Mouse (Mus musculus) embryonic stem cell, embryonic (primary cell): ENCODE measurements around the gene Snx27.

ENCODE experiments used
- CTCF ChIA-PET, 4 experiments: fragments of 300-600 bp in 2 of 4; fragments of 350-600 bp in 2 of 4; sonication (Branson Sonifier 250); formaldehyde crosslinking; loops; one replicate each; lab custom pipeline; 2022; ENCODE audit warnings: inconsistent platforms in 2 of 4; lab: Charles Lee
- POLR2A ChIA-PET, 4 experiments: fragments of 300-600 bp in 2 of 4; fragments of 350-600 bp in 2 of 4; sonication (Branson Sonifier 250); formaldehyde crosslinking; loops; one replicate each; lab custom pipeline; 2022; ENCODE audit warnings: antibody characterized with exemption in 4 of 4, inconsistent platforms in 1 of 4; lab: Charles Lee

Gene Snx27

DNA sequence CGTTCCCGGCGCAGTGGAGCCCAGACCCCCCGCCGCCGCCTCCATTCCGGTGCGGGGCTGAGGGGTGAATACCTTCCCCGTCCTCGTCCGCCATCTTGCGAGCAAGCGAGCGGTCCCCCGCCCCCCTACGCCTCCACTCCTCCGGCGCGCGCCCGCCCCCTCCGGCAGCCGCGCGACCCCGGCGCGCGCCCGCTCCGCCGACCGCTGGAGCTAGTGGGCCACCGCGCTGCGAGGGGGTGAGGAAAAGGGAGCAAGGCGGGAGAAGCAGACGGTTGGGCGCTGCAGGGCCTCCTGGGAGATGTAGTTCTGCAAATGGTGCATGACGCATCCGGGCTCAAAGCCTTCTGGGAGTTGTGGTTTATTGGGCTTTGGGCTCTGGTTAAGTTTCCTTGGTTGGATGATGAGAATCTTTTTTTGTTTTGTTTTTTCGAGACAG is at the start of gene Snx27:
Gene Snx27, minus strand, starts transcription at position 261 of the 436 bp plus-strand sequence.
- CTCF ChIA-PET, result interaction anchor here in 3 of 4 experiments (0.7 to 2.0 kb wide), 7 partner anchors 8 to 306 kb away, joined by 3 to 6 read pairs (median 3); no protein-coding TSS in a partner anchor
- POLR2A ChIA-PET, result interaction anchor here in 3 of 4 experiments (0.6 to 15.0 kb wide), 27 partner anchors 8 to 460 kb away, joined by 3 to 183 read pairs (median 4); partner anchors contain the start of genes Cgn (in 1 of the 3) and Psmd4 (in 1 of the 3)

DNA sequence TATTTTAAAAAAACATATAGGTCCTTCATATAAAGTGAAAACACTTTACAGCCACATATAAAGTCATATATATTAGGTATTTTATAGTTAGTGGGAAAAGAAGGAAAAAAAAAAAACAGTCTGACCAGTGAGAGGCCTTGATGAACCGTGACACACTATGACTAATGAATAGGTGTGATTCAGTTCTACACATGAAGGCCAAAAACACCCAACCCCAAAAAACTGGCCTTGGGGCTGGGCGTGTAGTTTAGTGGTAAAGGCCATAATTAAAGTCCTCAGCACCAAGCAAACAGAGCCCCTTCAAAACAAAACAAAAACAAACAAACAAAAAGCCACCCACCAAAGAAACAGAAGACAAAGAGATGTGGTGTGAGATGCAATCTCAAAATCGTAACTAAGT is 47.4 kb upstream of the Snx27 start:
- CTCF ChIA-PET, result no interaction called here
- POLR2A ChIA-PET, result no interaction called here

DNA sequence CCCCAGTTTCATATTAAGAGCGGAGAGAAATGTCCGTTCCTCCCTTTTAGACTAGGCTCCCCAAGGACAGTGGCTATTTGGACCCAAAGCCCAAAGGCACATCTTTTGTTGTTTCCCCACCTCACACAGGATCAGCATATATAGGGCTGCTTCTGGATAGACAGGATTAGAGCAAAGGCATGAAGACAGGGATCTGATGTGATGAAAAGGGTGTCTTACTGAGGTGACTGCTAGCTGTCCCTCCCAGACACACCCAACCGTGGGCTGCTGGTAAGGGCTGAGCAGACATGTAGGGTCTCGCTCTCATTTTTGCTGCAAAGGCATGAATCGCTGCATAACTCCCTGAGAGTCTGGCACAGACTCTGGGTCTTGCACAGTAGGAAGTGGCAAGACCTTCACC is 46.2 kb upstream of the Snx27 start:
- ChIA-PET CTCF (no interaction called here), POLR2A (no interaction called here)

DNA sequence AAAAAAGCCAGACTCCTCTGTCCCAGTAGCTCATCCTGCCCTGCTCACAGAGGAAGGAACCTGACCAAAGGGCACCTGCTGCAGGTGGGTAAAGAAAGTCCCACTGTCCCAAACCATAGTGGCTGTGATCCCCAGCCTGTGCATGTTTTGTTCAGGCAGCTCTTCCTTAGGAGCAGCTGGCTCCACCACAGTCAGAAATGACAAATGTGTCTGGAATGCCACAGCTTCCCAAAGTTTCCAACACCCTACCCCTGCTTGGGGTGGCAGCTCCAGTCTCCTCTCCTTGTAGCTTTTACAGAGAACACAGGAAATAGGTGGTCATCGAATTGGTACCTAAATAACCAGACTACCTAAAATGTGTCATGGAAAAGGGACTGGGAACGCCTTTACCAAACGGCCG is 41.8 kb upstream of the Snx27 start:
- ChIA-PET CTCF (no interaction called here), POLR2A (interaction anchor here in 1 of 4 experiments (0.5 kb wide), 1 partner anchor 182 kb away, joined by 5 read pairs; no protein-coding TSS in a partner anchor)

DNA sequence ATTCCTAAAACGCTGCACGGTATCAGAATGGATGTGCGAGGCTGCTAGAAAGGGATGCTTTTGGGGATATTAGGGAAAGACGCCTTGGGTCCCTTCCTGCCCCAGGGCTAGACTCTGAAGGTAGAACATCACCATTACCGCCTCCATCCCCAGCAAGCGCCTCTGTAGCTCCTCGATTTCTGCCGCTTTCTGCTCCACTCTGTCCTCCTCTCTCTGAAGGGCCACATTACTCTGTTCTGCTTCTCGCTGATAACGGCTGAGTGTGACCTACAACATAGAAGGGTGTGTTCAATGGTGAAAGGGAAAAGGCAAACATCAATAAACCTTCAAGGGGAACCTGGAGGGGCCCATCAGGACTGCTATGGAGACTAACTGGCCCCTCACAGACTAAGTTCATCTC is 40.0 kb upstream of the Snx27 start:
- CTCF ChIA-PET, result interaction anchor here in 1 of 4 experiments (1.0 kb wide), 1 partner anchor 21 kb away, joined by 3 read pairs; no protein-coding TSS in a partner anchor
- POLR2A ChIA-PET, result interaction anchor here in 1 of 4 experiments (1.3 kb wide), 1 partner anchor 34 kb away, joined by 3 read pairs; no protein-coding TSS in a partner anchor

DNA sequence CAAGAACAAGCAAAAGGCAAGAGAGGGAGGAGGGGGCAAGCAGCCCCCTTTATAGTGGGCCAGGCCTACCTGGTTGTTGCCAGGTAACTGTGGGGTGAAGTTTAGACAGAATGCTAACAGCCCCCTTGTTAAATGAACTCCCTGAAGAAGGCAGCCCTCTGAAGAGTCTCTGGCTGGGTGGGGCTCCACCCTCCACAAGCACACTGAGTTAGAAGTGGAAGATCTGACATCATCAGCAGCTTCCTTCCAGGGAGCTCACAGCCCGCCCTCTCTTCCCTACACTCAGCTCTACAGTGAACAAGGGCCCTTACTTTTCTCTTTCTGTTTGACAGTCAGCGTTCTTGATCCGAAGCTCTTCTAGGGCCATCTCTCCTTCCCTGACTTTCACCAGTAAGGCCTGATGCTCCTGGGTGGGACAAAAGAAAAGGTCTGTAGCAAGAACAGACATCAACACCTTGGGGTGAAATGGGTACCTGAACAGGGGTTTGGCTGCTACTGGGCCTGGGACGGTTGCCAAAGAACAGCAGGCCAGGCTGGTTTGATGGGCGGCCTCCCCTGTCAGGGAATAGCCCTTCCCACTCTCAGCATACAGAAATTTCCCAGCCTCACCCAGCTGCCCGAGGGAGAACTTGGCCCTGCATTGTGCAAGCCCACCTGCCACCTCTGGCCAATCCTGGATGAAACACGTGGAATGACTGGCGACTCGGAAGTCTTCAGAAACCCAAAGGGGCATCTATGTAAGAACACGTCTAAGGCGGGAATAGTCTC is 39.4 kb upstream of the Snx27 start:
- CTCF ChIA-PET, result interaction anchor here in 1 of 4 experiments (1.0 kb wide), 1 partner anchor 20 kb away, joined by 3 read pairs; no protein-coding TSS in a partner anchor
- POLR2A ChIA-PET, result interaction anchor here in 1 of 4 experiments (0.6 kb wide), 1 partner anchor 1612 kb away, joined by 3 read pairs; no protein-coding TSS in a partner anchor

DNA sequence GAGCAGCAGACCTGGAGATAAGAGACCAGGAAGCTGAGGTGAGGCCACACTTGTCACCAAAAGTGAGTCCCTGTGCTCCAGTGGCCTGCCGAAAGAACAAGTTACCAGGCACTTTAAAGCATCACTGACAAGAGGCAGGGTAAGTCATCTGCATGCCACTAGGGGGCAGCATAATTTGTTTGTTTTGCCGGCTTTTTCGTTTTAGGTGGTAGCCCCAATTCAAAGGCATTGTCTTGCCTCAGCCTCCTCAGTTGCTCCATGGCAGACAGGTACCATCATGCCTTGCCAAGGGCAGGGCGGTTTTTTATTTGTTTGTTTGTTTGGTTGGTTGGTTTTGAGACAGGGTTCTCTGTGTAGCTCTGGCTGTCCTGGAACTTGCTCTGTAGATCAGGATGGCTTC is 34.2 kb upstream of the Snx27 start:
- ChIA-PET POLR2A (no interaction called here), CTCF (interaction anchor here in 3 of 4 experiments (0.6 kb wide), 3 partner anchors 24 to 166 kb away, joined by 3 to 5 read pairs (median 3); no protein-coding TSS in a partner anchor)

DNA sequence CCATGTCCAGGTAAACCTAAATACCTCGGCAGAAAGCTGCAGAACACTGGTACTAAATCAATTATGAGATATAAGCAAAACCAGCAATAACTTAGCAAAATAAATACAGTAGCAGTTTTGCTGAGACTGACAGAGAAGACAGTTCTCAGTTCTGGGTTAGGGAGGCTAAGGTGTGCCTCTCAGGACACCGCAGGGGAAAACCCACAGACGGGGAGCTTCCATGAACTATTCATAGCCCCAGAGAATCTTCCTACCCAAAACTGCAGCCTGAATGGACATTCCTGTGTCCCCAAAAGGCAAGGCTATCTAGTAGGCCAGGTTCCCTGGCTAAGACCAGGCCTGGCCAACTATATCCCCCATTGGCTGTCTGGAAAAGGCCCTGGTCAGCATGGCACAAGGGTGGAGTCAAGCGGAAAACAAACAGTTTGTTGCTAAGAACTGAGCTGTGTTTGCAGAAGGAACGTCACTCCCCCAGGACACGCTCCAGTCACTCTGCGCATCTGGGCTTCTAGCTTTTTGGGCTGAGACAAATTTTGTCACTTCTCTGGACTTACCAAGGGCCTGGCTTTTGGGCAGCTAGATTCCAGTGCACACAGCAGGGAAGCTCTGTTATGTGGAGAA is 30.9 kb upstream of the Snx27 start:
- POLR2A ChIA-PET, result interaction anchor here in 2 of 4 experiments (0.6 to 1.1 kb wide), 3 partner anchors 15 to 35 kb away, joined by 3 to 4 read pairs (median 3); no protein-coding TSS in a partner anchor
- CTCF ChIA-PET, result interaction anchor here in 2 of 4 experiments (0.9 to 1.2 kb wide), 2 partner anchors 12 to 156 kb away, joined by 3 to 5 read pairs; no protein-coding TSS in a partner anchor

DNA sequence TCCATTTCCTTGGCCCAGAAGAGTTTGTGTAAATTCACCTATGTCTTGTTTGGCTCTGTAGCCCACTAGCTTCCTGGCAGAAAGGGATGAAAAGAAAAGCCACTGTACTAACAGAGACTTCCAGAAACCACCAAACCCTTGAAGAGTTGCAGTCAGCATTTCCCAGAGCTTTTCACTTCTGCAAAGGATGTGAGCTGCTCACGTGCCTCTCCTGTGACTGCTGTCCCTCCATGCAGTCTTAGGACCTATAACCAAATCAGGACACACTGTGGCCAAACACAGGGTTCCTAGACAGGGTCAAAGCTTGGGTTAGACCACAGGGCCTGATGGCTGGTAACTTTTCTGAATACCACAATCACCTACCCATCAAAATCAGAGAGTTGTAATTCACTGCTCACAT is 29.8 kb upstream of the Snx27 start:
- ChIA-PET POLR2A (interaction anchor here in 2 of 4 experiments (1.0 to 2.7 kb wide), 3 partner anchors 11 to 305 kb away, joined by 3 to 8 read pairs (median 4); no protein-coding TSS in a partner anchor), CTCF (interaction anchor here in 2 of 4 experiments (0.6 to 2.5 kb wide), 3 partner anchors 10 to 241 kb away, joined by 3 to 15 read pairs (median 4); no protein-coding TSS in a partner anchor)

DNA sequence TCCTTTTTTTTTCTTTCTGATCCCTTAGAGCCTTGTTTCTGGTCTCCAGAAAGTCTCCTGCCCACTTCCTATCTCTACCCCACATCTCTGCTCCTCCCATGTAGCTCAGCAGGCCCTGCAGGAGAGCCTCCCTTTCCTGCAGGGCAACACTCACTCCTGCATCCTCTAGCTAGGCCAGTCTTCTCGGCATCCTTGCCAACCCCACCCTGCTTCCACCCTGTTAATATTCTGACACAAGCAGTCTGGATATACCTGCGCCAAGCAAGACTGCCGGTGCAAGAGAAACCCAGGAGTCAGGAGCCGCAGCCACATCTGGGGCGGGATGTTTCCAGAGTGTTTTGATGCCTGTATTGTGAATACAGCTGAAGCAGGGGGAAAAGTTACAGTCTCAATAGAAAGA is 29.3 kb upstream of the Snx27 start:
- ChIA-PET POLR2A (interaction anchor here in 3 of 4 experiments (0.8 to 2.7 kb wide), 5 partner anchors 11 to 306 kb away, joined by 3 to 8 read pairs (median 3); partner anchors contain the start of gene Snx27 (in 1 of the 3)), CTCF (interaction anchor here in 3 of 4 experiments (0.6 to 2.5 kb wide), 5 partner anchors 10 to 241 kb away, joined by 3 to 15 read pairs (median 4); no protein-coding TSS in a partner anchor)

DNA sequence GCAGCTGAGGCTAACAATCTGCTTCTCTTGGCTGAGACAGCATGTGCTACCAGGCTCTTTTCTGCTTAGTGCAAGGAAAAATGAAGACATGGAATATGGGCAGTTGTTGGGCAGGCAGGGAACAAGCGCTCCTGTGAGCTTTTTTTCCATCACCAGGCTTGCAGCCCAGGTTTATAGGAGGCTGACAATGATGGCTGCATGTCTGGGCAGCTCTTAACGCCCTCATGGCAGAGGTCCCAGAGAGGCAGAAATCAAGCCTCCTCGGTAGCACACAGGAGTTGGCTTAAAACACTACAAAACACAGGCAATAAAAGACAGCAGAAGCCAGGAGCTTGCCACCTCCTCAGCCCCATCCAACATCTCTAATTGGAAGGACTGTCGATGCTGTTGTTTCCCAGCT is 28.8 kb upstream of the Snx27 start:
- ChIA-PET CTCF (interaction anchor here in 3 of 4 experiments (0.5 to 2.5 kb wide), 6 partner anchors 9 to 1030 kb away, joined by 3 to 15 read pairs (median 6); no protein-coding TSS in a partner anchor), POLR2A (interaction anchor here in 3 of 4 experiments (0.7 to 2.7 kb wide), 6 partner anchors 10 to 306 kb away, joined by 3 to 8 read pairs (median 3); partner anchors contain the start of gene Snx27 (in 1 of the 3))

DNA sequence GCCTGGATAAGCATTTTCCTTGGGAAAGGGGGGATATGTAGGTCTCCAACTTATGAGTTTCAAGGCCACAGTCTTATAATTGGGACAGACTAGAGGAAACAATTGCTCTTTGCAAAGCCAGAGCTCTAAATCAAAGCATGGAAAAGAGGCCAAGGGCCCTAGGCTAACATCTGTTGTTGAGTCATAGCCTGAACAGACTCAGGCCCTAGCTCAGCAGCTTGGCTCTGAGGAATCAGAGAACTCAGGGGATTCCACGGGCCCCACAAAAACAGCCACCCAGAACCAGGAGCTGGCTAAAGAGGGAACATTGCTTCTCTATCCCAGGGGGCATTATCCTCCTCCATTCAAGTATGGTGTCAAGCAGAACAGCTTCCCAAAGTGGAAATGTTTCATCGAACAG is 28.1 kb upstream of the Snx27 start:
- ChIA-PET CTCF (interaction anchor here in 3 of 4 experiments (0.7 to 2.5 kb wide), 5 partner anchors 8 to 209 kb away, joined by 3 to 15 read pairs (median 8); no protein-coding TSS in a partner anchor), POLR2A (interaction anchor here in 2 of 4 experiments (0.7 to 2.7 kb wide), 3 partner anchors 9 to 29 kb away, joined by 3 to 8 read pairs (median 4); no protein-coding TSS in a partner anchor)

DNA sequence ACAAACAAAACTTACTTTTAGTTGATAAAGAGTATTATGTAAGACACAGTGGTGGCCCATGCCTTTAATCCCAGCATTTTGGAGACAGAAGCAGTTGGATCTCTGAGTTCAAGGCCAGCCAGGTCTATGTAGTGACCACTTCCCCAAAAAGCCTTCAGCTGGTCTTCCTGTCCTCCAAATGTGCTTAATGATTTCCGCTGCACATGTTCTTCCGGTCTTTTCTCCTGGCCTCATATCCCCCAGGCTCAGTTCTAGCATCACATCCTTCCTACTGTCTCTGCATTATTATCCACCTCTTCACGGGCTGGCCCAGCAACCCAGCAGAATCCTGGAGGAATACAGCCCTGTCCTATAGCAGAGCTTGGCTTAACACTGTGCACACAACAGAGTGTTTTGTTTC is 27.1 kb upstream of the Snx27 start:
- POLR2A ChIA-PET, result interaction anchor here in 2 of 4 experiments (1.0 to 1.2 kb wide), 2 partner anchors 25 to 48 kb away, joined by 3 read pairs; no protein-coding TSS in a partner anchor
- CTCF ChIA-PET, result interaction anchor here in 1 of 4 experiments (0.5 kb wide), 1 partner anchor 157 kb away, joined by 7 read pairs; no protein-coding TSS in a partner anchor

DNA sequence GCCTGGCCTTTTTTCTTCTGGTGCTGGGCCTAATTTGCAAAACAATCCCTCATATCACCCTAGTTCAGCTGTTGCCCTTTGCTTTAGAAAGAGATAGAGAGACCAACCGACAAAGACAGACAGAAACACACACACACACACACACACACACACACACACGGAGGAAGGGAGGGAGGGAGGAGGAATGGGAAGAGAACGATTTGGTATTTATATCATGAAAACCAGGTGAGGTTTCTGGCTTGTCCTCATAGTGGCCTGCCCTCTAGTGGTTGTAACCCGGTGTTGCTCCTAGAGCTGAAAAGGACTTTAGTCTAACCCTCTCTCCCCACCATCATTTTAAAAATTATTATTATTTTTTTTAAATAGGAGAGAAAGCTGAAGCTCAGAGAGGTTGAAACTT is 19.4 kb upstream of the Snx27 start:
- CTCF ChIA-PET, result interaction anchor here (0.5 to 2.3 kb wide), 45 partner anchors 8 to 1158 kb away, joined by 3 to 15 read pairs (median 4); partner anchors contain the start of gene Snx27 (in 1 of the 4)

DNA sequence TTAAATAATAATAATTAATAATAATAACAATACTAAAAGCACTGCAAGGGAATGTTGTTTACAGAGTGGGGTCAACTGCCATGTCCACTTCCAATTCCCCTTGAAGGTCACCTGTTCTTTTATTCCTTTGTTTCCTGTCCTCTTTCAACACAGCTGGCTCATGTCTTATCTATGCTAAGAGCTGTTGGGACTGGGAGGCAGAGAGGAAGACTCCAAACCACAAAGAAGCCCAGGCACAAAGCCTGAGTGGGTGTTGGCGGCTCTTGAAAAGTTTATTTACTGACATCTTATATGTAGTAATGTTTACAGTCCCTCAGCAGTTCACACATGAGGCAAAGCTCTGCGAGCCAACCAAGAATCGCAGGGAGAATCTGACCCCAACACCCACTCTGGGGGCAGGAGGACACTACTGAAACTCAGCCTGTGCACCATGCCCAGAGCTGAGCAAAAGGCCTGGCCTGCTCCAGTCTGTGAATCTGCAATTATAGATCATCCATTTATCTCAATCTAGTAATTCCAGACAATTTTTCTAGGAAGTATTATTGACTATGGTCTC is 14.8 kb upstream of the Snx27 start:
- ChIA-PET POLR2A (interaction anchor here in 3 of 4 experiments (0.5 to 3.9 kb wide), 8 partner anchors 9 to 50 kb away, joined by 3 to 16 read pairs (median 4); partner anchors contain the start of gene Snx27 (in 2 of the 3)), CTCF (no interaction called here)

More for the DNA sequence above, 19.4 kb upstream of the Snx27 start:
- POLR2A ChIA-PET, result interaction anchor here in 3 of 4 experiments (0.5 to 2.8 kb wide), 23 partner anchors 9 to 1045 kb away, joined by 3 to 12 read pairs (median 3); partner anchors contain the start of genes Snx27 (in 2 of the 3) and Pogz (in 1 of the 3)

DNA sequence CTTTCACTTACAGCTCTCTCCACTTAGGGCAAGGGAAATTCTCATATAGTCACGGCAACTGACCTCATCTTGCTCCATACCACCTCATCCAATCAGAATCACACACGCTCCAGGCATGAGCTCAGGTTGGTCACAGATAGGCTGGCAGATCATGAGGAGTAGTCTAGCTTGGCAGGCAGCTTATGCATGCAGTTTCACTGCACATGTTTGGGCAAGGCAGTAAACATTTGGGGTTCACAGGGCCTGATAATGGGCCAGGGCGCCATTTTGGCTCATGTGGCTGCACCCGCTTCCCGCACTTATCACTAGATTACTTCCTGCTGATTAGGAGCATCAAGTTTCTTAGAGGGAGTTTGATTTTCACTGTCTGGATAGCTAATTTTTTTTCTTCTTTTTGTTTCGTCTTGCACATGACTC is 13.4 kb upstream of the Snx27 start:
- POLR2A ChIA-PET, result interaction anchor here in 2 of 4 experiments (1.1 to 3.9 kb wide), 7 partner anchors 9 to 19 kb away, joined by 3 to 16 read pairs (median 5); partner anchors contain the start of gene Snx27 (in 1 of the 2)

DNA sequence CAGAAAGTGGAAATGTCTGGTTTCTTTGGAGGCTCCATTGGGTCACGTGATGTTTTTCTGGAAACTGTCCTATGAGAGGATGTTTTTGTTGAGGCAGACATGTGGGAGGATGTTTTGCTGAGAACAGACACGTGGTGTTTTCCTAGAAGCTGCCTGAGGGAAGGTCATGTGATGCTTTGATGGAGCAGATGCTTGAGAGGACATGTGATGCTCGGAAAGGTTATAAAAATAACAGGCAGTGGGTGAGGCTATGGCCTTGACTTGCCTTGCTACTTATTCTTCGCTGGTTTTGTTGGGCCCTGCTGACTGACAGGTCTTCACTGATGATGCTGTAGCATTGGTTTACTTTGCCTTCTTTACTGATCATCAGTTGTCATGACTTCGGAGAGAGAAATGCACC is 8.6 kb upstream of the Snx27 start:
- ChIA-PET CTCF (interaction anchor here in 2 of 4 experiments (0.7 to 2.1 kb wide), 3 partner anchors 9 to 1673 kb away, joined by 3 to 6 read pairs (median 3); no protein-coding TSS in a partner anchor), POLR2A (interaction anchor here in 2 of 4 experiments (0.6 to 2.8 kb wide), 10 partner anchors 8 to 246 kb away, joined by 3 to 12 read pairs (median 4); partner anchors contain the start of genes Snx27 (in 2 of the 2) and Pogz (in 1 of the 2))

More for the DNA sequence above, 13.4 kb upstream of the Snx27 start:
- CTCF ChIA-PET, result interaction anchor here in 1 of 4 experiments (0.7 kb wide), 1 partner anchor 11 kb away, joined by 3 read pairs; no protein-coding TSS in a partner anchor
